Mouse (Mus musculus): Measurements from ENCODE around the gene Icam1. TPM values are rescaled to one million over a fixed set of nuclear protein-coding genes. Genes with fewer than 3 reads are reported as not detected.

Gene Icam1
- 3.5 and 4.1 TPM in 2 replicates for polyA plus RNA-seq (2012; rRNA removed)

DNA sequence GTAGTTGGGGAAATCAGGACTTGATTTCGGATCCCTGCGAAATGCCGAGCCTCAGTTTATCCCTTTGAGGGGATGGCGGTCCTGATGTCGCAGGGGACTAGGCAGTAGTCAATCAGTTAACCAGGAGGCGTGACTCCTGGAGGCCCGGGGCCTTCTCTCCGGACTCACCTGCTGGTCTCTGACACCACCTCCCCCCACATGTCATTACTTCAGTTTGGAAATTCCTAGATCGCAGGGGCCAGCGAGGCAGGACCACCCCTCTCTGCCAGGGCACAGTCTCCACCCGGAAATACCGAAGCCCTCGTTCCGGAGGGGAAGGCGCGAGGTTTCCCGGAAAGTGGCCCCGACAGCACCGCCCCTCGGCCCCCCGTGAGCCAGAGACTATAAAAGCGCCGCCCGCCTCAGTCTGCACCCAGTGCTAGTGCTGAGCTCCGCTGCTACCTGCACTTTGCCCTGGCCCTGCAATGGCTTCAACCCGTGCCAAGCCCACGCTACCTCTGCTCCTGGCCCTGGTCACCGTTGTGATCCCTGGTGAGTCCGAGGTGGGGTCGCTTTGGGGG is at the start of gene Icam1:
Gene Icam1, plus strand, starts transcription at position 415 of the 560 bp plus-strand sequence.

DNA sequence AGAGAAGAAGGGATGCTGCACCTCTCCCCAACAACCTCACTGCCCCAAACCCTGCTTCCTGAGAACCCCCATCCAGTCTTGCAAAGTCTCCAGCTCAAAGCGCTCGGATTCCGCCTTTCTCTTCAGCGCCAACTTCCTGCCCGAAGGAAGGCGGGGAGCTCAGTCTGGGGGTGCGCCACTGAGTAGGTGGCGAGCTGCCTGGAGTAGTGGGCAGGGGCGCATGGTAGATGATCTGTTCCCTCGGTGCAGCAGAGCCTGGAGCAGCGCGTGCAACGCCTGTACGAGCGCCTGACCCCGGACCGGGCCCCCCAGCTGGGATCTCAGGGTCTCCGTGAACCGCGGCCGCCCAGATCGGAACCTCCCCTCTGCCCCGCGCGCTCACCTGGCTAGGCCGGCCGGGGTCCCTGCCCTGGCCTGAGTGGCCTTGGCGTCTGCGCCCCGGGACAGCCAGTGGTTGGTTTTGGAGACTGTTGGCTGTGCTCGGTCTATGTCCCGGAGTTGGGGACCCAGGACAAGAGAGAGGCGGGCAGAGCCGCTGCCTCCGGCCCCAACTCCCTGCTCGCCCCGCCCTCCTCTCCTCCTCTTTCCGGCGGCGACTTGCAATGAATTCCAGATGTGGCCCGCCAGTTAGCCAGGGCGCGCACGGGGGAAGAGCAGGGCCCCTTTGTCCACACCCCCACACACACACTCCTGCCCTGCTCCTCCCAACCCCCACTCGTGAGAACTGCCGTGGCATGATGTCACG is 39.4 kb upstream of the Icam1 start, which contains the start of gene S1pr2:
Gene S1pr2, minus strand, starts transcription at position 566 of the 745 bp plus-strand sequence.

DNA sequence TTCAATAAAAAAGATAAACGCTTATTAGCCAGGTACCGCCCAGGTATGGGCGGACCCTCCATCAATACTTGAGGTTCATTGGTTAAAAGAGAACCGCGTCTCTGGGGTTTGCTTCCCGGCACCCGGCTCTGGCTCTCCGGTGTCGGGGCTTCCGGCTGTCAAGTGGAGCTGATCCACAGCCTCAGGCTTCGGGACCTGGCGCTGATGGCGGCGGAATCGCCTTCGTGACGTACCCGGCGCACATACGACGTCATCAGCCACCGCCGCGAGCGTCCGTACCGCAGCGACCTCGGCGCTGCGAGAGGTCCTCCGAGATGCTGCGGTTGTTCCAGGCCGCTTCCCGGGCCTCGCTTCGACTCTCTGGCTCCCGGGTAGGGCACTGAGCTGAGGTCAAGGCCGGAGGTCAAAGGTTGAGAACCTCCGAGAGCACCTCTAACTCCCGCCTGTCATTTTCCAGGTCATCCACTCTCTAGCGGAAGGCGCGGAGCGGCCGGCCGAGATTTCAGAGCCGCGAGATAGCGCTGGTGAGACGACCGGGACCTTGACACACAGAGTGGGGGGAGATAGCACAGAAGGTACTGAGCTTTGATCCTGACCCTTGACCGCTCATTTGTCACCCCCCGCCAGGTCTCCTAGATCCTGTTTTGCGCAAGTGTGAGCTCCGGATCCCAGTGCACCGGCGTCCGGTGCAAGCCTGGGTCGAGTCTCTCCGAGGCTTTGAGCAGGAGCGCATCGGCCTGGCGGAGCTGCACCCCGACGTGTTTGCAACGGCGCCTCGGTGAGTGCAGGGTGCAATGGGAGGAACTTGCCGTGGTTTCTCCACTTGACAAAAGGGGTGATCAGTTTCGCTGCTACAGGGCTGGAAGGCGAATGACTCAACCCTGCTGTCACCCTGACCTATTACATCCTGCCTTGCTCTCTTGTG is 12.9 kb upstream of the Icam1 start, which contains the start of gene Mrpl4:
Gene Mrpl4, plus strand, starts transcription at position 112 of the 925 bp plus-strand sequence.

DNA sequence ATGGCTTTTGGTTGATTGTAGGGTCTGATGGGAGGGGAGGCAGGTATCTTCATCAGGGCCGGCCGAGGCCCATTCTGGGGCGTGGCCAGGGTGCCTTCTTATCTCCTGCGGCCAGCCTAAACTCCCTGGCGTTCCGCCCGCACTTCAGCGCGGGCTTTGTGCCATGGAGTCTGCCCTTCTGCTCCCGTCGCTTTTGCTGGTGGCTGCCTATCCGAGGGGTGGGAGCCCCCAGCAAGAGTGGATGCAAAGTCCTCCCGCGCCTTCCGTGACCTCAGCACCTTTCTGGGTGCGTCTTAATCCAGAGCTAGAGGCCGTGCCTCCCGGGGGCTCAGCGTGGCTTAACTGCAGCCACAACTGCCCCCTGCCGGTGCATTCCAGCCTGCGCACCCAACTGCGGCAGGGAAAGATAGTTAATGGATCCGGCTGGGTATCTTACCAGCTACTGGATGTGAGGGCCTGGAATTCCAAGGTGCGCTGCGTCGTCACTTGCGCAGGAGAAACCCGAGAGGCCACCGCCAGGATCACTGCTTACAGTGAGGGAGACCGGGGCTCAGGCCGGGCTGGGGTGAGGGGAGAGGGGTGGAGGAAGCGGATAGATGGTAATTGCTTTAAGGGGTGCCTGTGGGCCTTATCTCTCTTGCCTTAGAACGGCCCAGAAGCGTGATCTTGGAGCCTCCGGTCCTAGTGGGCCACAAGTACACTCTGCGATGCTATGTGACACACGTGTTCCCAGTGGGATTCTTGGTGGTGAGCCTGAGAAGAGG is 13.7 kb downstream of the Icam1 start, which contains the start of gene Icam4:
Gene Icam4, plus strand, starts transcription at position 83 of the 764 bp plus-strand sequence.

DNA sequence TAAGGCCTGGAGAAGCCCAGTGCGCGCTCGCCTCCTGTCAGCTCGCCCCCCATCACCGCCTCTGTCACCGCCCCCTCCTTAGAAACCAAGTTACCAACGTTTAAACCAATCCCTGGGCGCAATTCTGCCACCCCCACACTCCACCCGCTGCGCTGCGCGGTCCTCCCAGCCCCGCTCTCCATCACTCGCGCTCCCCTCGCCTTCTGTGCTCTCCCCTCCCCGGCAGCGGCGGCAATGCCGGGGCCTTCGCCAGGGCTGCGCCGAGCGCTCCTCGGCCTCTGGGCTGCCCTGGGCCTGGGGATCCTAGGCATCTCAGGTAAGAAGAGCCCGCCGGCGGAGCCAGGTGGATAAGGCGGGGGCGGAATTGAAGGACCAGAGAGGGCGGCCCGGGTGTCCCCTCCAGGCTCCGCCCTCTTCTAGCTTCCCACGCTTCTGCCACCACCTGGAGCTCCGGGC is 16.1 kb downstream of the Icam1 start, which contains the start of gene Icam5:
Gene Icam5, plus strand, starts transcription at position 178 of the 456 bp plus-strand sequence.

DNA sequence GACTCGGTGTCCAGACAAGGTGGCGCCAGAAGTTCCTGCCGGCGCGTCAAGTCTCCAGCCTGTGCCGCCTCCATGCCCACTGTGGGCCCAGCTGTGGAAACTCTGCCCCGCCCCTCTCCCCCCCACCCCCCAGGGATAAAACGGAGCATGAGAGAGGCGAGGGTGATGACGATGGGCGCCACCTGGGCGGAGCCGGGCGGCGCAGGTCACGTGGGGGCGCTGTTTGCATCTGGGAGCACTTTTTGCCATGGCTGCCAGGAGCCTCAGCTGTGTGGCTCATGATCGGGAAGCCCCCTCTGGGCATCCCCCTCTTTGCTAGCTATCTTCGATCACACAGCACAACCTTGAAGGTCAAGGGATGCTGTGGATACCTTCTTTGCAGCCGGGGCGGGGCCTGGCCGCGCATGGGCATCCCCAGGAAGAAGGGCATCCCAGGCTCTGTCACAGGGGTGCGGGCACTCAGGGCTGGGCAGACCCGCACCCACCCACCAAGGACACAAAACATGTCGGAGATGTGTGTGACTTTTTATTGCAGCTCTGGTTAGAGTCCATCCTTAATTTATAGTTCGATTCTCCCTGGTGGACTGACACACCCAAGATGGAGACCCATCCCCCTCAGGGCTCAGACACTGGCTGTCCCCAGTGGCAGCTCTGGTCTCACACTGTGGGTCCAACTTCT is 51.4 kb downstream of the Icam1 start, which contains the start of gene Zglp1:
Gene Zglp1, minus strand, starts transcription at position 88 of the 679 bp plus-strand sequence.

DNA sequence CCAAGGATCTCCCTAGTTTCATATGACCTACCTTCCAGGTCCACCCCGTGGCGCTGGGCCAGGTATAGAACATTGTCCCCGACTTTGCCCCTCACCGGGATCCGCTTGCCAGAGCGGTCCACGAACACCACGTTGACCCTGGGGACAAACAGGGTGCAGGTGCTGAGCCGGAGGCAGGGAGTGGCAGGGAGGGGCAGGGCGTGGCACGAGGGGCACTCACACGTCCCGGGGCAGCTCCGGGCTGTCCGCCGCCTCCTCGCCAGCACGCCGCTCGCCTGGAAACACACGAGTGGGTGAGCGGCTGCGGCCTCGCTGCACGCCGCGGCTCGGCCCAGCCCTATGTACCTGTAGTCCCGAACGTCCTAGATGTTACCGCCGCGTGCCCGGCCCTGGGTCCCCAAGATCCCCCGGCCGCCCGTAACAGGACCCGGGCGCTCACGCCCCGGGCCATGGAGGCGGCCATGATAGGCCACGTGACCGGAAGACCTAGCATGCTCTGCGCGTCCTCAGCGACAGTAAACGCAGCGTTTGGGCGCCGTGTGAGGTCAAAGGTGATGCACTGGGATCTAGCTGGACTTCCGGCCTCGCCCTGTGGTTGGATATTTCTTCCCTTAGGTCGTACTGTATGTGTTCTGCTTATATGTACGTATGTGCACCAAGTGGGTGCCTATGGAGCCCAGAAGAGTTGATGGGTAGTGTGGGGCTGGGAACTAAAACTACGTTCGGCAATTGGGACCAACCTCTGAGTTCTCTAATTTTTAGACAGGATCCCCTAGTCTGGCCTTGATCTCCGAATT is 57.5 kb downstream of the Icam1 start, which contains the start of the genes Gm49373 and Fdx1l:
Gene Gm49373, minus strand, starts transcription at position 53 of the 797 bp plus-strand sequence.
Gene Fdx1l, minus strand, starts transcription at position 571 of the 797 bp plus-strand sequence.

Other genes with a start within 250 kb of the Icam1 start
- 0.58 and 0.86 TPM in 2 replicates for gene Col5a3, start 200.9 kb upstream of the Icam1 start, polyA plus RNA-seq (2012; rRNA removed)
- gene Rdh8, start 197.5 kb upstream of the Icam1 start, polyA plus RNA-seq (2012; rRNA removed): not detected in 2 replicates
- gene A230050P20Rik, start 147.3 kb upstream of the Icam1 start, polyA plus RNA-seq (2012; rRNA removed): 3.6 and 3.9 TPM in 2 replicates
- gene Angptl6, start 136.3 kb upstream of the Icam1 start, polyA plus RNA-seq (2012; rRNA removed): 3.7 and 4.7 TPM in 2 replicates
- 93.6 and 97.4 TPM in 2 replicates for gene Ppan, start 127.8 kb upstream of the Icam1 start, polyA plus RNA-seq (2012; rRNA removed)
- gene Eif3g, start 117.4 kb upstream of the Icam1 start, polyA plus RNA-seq (2012; rRNA removed): 194 and 216 TPM in 2 replicates
- 119 and 139 TPM in 2 replicates for gene Dnmt1, start 56.1 kb upstream of the Icam1 start, polyA plus RNA-seq (2012; rRNA removed)
- 5.4 and 14.5 TPM in 2 replicates for gene S1pr2, start 39.2 kb upstream of the Icam1 start, polyA plus RNA-seq (2012; rRNA removed)
- gene Mrpl4, start 13.2 kb upstream of the Icam1 start, polyA plus RNA-seq (2012; rRNA removed): 54.5 and 78.4 TPM in 2 replicates
- 4.4 and 5.4 TPM in 2 replicates for gene Icam4, start 13.4 kb downstream of the Icam1 start, polyA plus RNA-seq (2012; rRNA removed)
- 0.14 and 0.22 TPM in 2 replicates for gene Icam5, start 16.1 kb downstream of the Icam1 start, polyA plus RNA-seq (2012; rRNA removed)
- 1.4 and 1.8 TPM in 2 replicates for gene Zglp1, start 51.1 kb downstream of the Icam1 start, polyA plus RNA-seq (2012; rRNA removed)
- gene Gm49373, start 57.1 kb downstream of the Icam1 start, polyA plus RNA-seq (2012; rRNA removed): 2.5 and 2.7 TPM in 2 replicates
- gene Fdx1l, start 57.6 kb downstream of the Icam1 start, polyA plus RNA-seq (2012; rRNA removed): 61.0 and 83.1 TPM in 2 replicates
- gene Gm38431, start 76.0 kb downstream of the Icam1 start, polyA plus RNA-seq (2012; rRNA removed): 4.6 and 6.0 TPM in 2 replicates
- gene Raver1, start 76.0 kb downstream of the Icam1 start, polyA plus RNA-seq (2012; rRNA removed): 67.6 and 85.0 TPM in 2 replicates
- 11.6 and 13.8 TPM in 2 replicates for gene Tyk2, start 115.3 kb downstream of the Icam1 start, polyA plus RNA-seq (2012; rRNA removed)
- 303 and 377 TPM in 2 replicates for gene Cdc37, start 134.0 kb downstream of the Icam1 start, polyA plus RNA-seq (2012; rRNA removed)
- 4.0 and 5.1 TPM in 2 replicates for gene Pde4a, start 149.7 kb downstream of the Icam1 start, polyA plus RNA-seq (2012; rRNA removed)
- gene Keap1, start 223.4 kb downstream of the Icam1 start, polyA plus RNA-seq (2012; rRNA removed): 23.3 and 33.5 TPM in 2 replicates
- gene S1pr5, start 232.5 kb downstream of the Icam1 start, polyA plus RNA-seq (2012; rRNA removed): 0.13 and 0.47 TPM in 2 replicates
- gene Atg4d, start 249.3 kb downstream of the Icam1 start, polyA plus RNA-seq (2012; rRNA removed): 27.7 and 29.9 TPM in 2 replicates

All from central nervous system, embryonic 11.5 days (tissue).